Mouse (Mus musculus): Measurements from ENCODE around the gene 4922502D21Rik. TPM values are rescaled to one million over a fixed set of nuclear protein-coding genes. Genes with fewer than 3 reads are reported as not detected.

The 4922502D21Rik gene
- polyA plus RNA-seq, 1 experiment, result not detected

DNA sequence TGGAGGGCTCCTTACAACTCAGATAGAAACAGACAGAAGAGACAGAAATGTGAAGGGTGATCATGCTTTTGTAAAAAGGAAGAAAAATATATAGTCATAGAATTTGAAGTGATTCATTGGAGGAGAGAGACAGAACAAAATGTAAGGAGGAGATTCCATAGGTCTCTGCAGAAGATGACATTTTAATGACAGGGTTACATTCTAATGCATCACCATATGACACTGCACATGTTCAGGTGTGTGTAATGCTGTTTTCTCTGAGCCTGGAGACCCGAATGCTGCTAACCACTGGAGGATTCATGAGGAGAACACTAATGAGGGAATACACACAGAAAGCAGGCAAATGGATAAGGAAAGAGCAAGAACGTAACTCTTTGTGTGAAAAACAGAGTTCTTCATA, 57.1 kb downstream of the 4922502D21Rik start:
- no peak for TF ChIP-seq POLR2A (IDR thresholded peaks at IDR 0.05; ENCODE audit: borderline replicate concordance, low read depth, low read length)
- TF ChIP-seq CTCF (IDR thresholded peaks at IDR 0.05; ENCODE audit: low read depth, low read length), result no peak
- H3K27ac ChIP-seq (ENCODE audit: insufficient read depth, low read depth, low read length), result no peak overlapping the region
- peaks cover 12% of the 10 kb centered on the region for H3K4me1 ChIP-seq (ENCODE audit: control insufficient read depth, insufficient read depth, low read length)
- no peak overlapping the region for H3K4me3 ChIP-seq (ENCODE audit: insufficient read depth, low read length)

DNA sequence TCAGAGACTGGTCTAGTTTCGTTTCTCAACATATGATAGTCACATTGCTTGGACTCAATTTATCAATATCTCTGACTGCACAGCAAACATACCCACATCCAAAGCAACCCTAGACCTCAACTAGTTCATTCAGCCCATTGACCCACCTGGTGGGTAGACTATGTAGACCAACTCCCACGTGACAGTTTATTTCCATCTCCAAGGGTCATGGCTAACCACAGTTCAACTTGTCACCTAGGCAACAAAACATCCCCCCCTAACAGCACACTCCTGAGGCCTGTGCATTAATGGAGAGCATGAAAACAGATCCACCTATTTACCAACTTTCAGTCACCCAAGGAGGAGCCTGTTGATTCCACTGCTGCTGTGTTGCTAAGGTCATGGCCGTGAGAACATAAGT, 57.9 kb downstream of the 4922502D21Rik start:
- Histone ChIP-seq H3K4me1 (ENCODE audit: control insufficient read depth, insufficient read depth, low read length) (peaks cover 12% of the 10 kb centered on the region), H3K27ac (ENCODE audit: insufficient read depth, low read depth, low read length) (no peak overlapping the region), H3K4me3 (ENCODE audit: insufficient read depth, low read length) (no peak overlapping the region)

More for the DNA sequence above, 57.9 kb downstream of the 4922502D21Rik start:
- TF ChIP-seq CTCF (IDR thresholded peaks at IDR 0.05; ENCODE audit: low read depth, low read length), result no peak
- no peak for TF ChIP-seq POLR2A (IDR thresholded peaks at IDR 0.05; ENCODE audit: borderline replicate concordance, low read depth, low read length)

Other genes with a start within 250 kb of the 4922502D21Rik start
- not detected in 2 replicates for gene Clec2e, start 230.9 kb downstream of the 4922502D21Rik start, polyA plus RNA-seq (2012; ENCODE audit: insufficient read depth, insufficient read length, missing spikeins)
- gene Clec2d, start 151.2 kb downstream of the 4922502D21Rik start, polyA plus RNA-seq (2012; ENCODE audit: insufficient read depth, insufficient read length, missing spikeins), result 99.8 and 118 TPM in 2 replicates
- gene Cd69, start 56.4 kb downstream of the 4922502D21Rik start, polyA plus RNA-seq (2012; ENCODE audit: insufficient read depth, insufficient read length, missing spikeins), result 1.7 and 2.1 TPM in 2 replicates
- gene Clec12a, start 10.9 kb upstream of the 4922502D21Rik start, polyA plus RNA-seq (2012; ENCODE audit: insufficient read depth, insufficient read length, missing spikeins), result 600 and 634 TPM in 2 replicates
- gene Clec12b, start 54.1 kb upstream of the 4922502D21Rik start, polyA plus RNA-seq (2012; ENCODE audit: insufficient read depth, insufficient read length, missing spikeins), result not detected in 2 replicates
- 2.4 and 2.7 TPM in 2 replicates for gene Clec1b, start 65.5 kb upstream of the 4922502D21Rik start, polyA plus RNA-seq (2012; ENCODE audit: insufficient read depth, insufficient read length, missing spikeins)
- 0.24 and 0.84 TPM in 2 replicates for gene Clec9a, start 77.1 kb upstream of the 4922502D21Rik start, polyA plus RNA-seq (2012; ENCODE audit: insufficient read depth, insufficient read length, missing spikeins)
- gene Clec1a, start 120.2 kb upstream of the 4922502D21Rik start, polyA plus RNA-seq (2012; ENCODE audit: insufficient read depth, insufficient read length, missing spikeins), result 0.46 and 0.69 TPM in 2 replicates
- not detected in 2 replicates for gene Olr1, start 175.4 kb upstream of the 4922502D21Rik start, polyA plus RNA-seq (2012; ENCODE audit: insufficient read depth, insufficient read length, missing spikeins)
- gene Tmem52b, start 180.8 kb upstream of the 4922502D21Rik start, polyA plus RNA-seq (2012; ENCODE audit: insufficient read depth, insufficient read length, missing spikeins), result not detected in 2 replicates
- 115 and 118 TPM in 2 replicates for gene Gabarapl1, start 201.4 kb upstream of the 4922502D21Rik start, polyA plus RNA-seq (2012; ENCODE audit: insufficient read depth, insufficient read length, missing spikeins)
- not detected in 2 replicates for gene Klre1, start 246.1 kb upstream of the 4922502D21Rik start, polyA plus RNA-seq (2012; ENCODE audit: insufficient read depth, insufficient read length, missing spikeins)